In the genomic region with DNA sequence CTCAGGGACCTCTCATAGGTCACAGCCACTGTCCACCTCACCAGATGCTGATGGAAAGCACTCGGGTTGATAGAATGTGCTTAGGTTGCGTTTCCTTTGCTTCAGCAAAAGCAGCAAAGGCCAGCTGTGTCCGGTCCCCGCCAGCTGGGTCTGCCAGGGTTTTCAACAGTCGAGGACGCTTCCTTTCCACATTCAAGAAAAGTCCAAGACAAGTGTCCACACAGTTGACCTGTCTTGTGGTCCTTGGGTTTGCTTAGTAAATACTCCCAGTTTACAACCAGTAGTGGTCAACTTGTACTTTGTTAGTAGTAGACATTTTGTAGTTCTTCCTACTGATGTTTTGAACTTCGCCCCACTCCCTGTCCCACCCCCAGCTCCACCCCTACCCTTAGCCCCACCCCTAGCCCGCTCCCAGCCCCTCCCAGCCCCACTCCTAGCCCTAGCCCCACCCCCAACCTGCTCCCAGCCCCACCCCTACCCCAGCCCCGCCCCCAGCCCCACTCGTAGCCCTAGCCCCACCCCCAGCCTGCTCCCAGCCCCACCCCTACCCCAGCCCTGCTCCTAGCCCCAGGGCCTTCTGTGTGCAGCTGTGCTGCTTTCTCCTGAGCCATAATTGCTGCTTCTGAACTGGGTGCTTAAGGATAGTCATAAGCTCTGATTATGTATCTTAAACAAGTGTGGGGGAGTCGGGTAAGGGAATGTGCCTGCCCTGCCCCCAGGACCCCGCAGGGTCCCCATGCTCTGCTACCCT, we compare ENCODE assay signal across 8 mouse cellular contexts. TPM values are rescaled to one million over a fixed set of nuclear protein-coding genes. Genes with fewer than 3 reads are reported as not detected.
A peak's percentile ranks its signal among the peaks of the same experiment; 100 is the strongest.
DNase-seq lines count a peak whose midpoint lies in the region; ATAC-seq lines count a peak whose summit lies in the region.

No protein-coding gene starts in this region.

- peaks cover 21% of the 10 kb centered on the region for H3K4me1 ChIP-seq in heart, embryonic 12.5 days (replicated peaks)

- H3K4me2 ChIP-seq in heart, embryonic 12.5 days: no peak overlapping the region

- 60% methylated on average over 11 of the region's 12 CpGs for WGBS in heart, embryonic 12.5 days

- peak; percentile 64; the same call in 1 of the 2 replicates for ATAC-seq in heart, embryonic 12.5 days (ENCODE audit: insufficient number of reproducible peaks, low FRiP score)
- ATAC-seq in cerebellum, adult (ENCODE audit: insufficient number of reproducible peaks, low FRiP score, low TSS enrichment): no peak

- H3K9ac ChIP-seq in heart, embryonic 12.5 days: no peak overlapping the region

- 0 out of 2 replicates have a peak, but pooled peaks cover 4% of the 10 kb centered on the region for H3K9me3 ChIP-seq in heart, embryonic 12.5 days (replicated peaks)

- peak overlapping the region; percentile 51; the same call in 1 of the 2 replicates for H3K27ac ChIP-seq in heart, embryonic 12.5 days (ENCODE audit: poor library complexity, severe bottlenecking)

- peaks cover 87% of the 10 kb centered on the region for H3K36me3 ChIP-seq in heart, embryonic 12.5 days

- no peak overlapping the region for H3K4me3 ChIP-seq in heart, embryonic 12.5 days

- peak; percentile 65 for DNase-seq in thymus, postnatal 4 days
- no peak for DNase-seq in thymus, postnatal 25 days
- DNase-seq in kidney, postnatal 14 days: peak; percentile 71
- DNase-seq in lung, postnatal 36 days: peak; percentile 68
- no peak for DNase-seq in cerebellum, adult 11 months
- DNase-seq in layer of hippocampus, postnatal 36 days: no peak

- H3K27me3 ChIP-seq in heart, embryonic 12.5 days (replicated peaks): no peaks in the 10 kb centered on the region

RNA-seq across cellular contexts. Expression of a gene that starts 41.0 kb away (rescaled TPM):
- 46.7 and 47.8 TPM in 2 replicates for polyA plus RNA-seq in heart, embryonic 12.5 days (2016; fragmentation: Nextera tagmentation; extraction: Ambion mirVana)
- total RNA-seq in layer of hippocampus, postnatal 36 days (2021): 10 to 100 TPM; 21.9 to 23.9 TPM

Comparison
In these comparisons a context has a peak if more than half of its experiments do, and no peak if none do; other contexts are left out.
1. DNase-seq: peak in thymus, postnatal 4 days (single experiment), kidney, postnatal 14 days (single experiment) and lung, postnatal 36 days (single experiment); none in thymus, postnatal 25 days (single experiment), cerebellum, adult 11 months (single experiment) and layer of hippocampus, postnatal 36 days (0 of 2).